Mouse (Mus musculus): Measurements from ENCODE around the gene Camta2. TPM values are rescaled to one million over a fixed set of nuclear protein-coding genes. Genes with fewer than 3 reads are reported as not detected.

Camta2 gene
- total and polyA plus RNA-seq, 2 experiments = 2.3 to 16.9 TPM

- WGBS = 59% methylated on average over 16 of the region's 16 CpGs
- H3K4me1 ChIP-seq (ENCODE audit: control insufficient read depth, insufficient read depth, low read length) = peaks cover 14% of the 10 kb centered on the region
These were observed 31.4 kb downstream of the Camta2 start for GRCm38 (mm10) chr11:70656456-70656927.

GRCm38 (mm10) chr11:70655571-70656455, 32.1 kb downstream of the Camta2 start:
- peaks cover 23% of the 10 kb centered on the region for H3K79me2 ChIP-seq (ENCODE audit: control insufficient read depth, insufficient read depth, low read length)
- TF ChIP-seq POLR2A (IDR thresholded peaks at IDR 0.05; ENCODE audit: extremely low read depth, insufficient read depth, low read length) = 0 out of 2 replicates have a peak, but pooled peaks have one; percentile 6
- TF ChIP-seq CTCF (IDR thresholded peaks at IDR 0.05; ENCODE audit: low read depth, low read length) = no peak
- 5% methylated on average over 61 of the region's 61 CpGs for WGBS
- H3K4me3 ChIP-seq (ENCODE audit: insufficient read depth, low read depth, low read length) = peak overlapping the region; percentile 53
- H3K27me3 ChIP-seq (ENCODE audit: control insufficient read depth, insufficient read depth, low read length) = no peaks in the 10 kb centered on the region
- H3K9ac ChIP-seq (ENCODE audit: low read depth, low read length) = peak overlapping the region; percentile 66
- peaks cover 14% of the 10 kb centered on the region for H3K4me1 ChIP-seq (ENCODE audit: control insufficient read depth, insufficient read depth, low read length)
- DNase-seq (ENCODE audit: extremely low read depth, low read depth, low spot score) = peak; percentile 30
- H3K27ac ChIP-seq (replicated peaks; ENCODE audit: insufficient read depth, low read depth, low read length) = peak overlapping the region; percentile 75
- peaks cover 21% of the 10 kb centered on the region for H3K36me3 ChIP-seq (ENCODE audit: control insufficient read depth, insufficient read depth, low read length)

More at GRCm38 (mm10) chr11:70656456-70656927, 31.4 kb downstream of the Camta2 start:
- Histone ChIP-seq H3K4me3 (ENCODE audit: insufficient read depth, low read depth, low read length) (peak overlapping the region; percentile 53; the same call in 1 of the 2 replicates), H3K36me3 (ENCODE audit: control insufficient read depth, insufficient read depth, low read length) (peaks cover 15% of the 10 kb centered on the region), H3K9ac (ENCODE audit: low read depth, low read length) (peak overlapping the region; percentile 66), H3K27ac (replicated peaks; ENCODE audit: insufficient read depth, low read depth, low read length) (peak overlapping the region; percentile 75; the same call in 1 of the 2 replicates), H3K79me2 (ENCODE audit: control insufficient read depth, insufficient read depth, low read length) (peaks cover 23% of the 10 kb centered on the region), H3K27me3 (ENCODE audit: control insufficient read depth, insufficient read depth, low read length) (no peaks in the 10 kb centered on the region)
- TF ChIP-seq CTCF (IDR thresholded peaks at IDR 0.05; ENCODE audit: low read depth, low read length) (no peak), POLR2A (IDR thresholded peaks at IDR 0.05; ENCODE audit: extremely low read depth, insufficient read depth, low read length) (no peak)
- DNase-seq (ENCODE audit: extremely low read depth, low read depth, low spot score) = no peak

GRCm38 (mm10) chr11:70654923-70655570, 32.9 kb downstream of the Camta2 start:
- no peak for TF ChIP-seq CTCF (IDR thresholded peaks at IDR 0.05; ENCODE audit: low read depth, low read length)
- peak; percentile 75 for TF ChIP-seq POLR2A (IDR thresholded peaks at IDR 0.05; ENCODE audit: extremely low read depth, insufficient read depth, low read length)
- H3K27ac ChIP-seq (replicated peaks; ENCODE audit: insufficient read depth, low read depth, low read length) = peak overlapping the region; percentile 75
- peak overlapping the region; percentile 56 for H3K9ac ChIP-seq (ENCODE audit: low read depth, low read length)
- no peaks in the 10 kb centered on the region for H3K27me3 ChIP-seq (ENCODE audit: control insufficient read depth, insufficient read depth, low read length)
- H3K36me3 ChIP-seq (ENCODE audit: control insufficient read depth, insufficient read depth, low read length) = peaks cover 26% of the 10 kb centered on the region
- peak overlapping the region; percentile 53 for H3K4me3 ChIP-seq (ENCODE audit: insufficient read depth, low read depth, low read length)
- peaks cover 23% of the 10 kb centered on the region for H3K79me2 ChIP-seq (ENCODE audit: control insufficient read depth, insufficient read depth, low read length)
- peaks cover 14% of the 10 kb centered on the region for H3K4me1 ChIP-seq (ENCODE audit: control insufficient read depth, insufficient read depth, low read length)
- WGBS = under 1% methylated on average over 48 of the region's 48 CpGs
- DNase-seq (ENCODE audit: extremely low read depth, low read depth, low spot score) = peak; percentile 88

GRCm38 (mm10) chr11:70654198-70654922, 33.5 kb downstream of the Camta2 start, which contains the start of gene Pfn1:
TSS of gene Pfn1 (minus strand) at chr11:70654644.
- DNase-seq (ENCODE audit: extremely low read depth, low read depth, low spot score) = peak; percentile 73

More at GRCm38 (mm10) chr11:70654198-70654922, 33.5 kb downstream of the Camta2 start, which contains the start of gene Pfn1:
- peak within 1 kb of the TSS; percentile 98 for H3K9ac ChIP-seq (ENCODE audit: low read depth, low read length)
- H3K27me3 ChIP-seq (ENCODE audit: control insufficient read depth, insufficient read depth, low read length) = no peaks in the 10 kb centered on the region
- peaks cover 32% of the 10 kb centered on the region for H3K36me3 ChIP-seq (ENCODE audit: control insufficient read depth, insufficient read depth, low read length)
- H3K27ac ChIP-seq (replicated peaks; ENCODE audit: insufficient read depth, low read depth, low read length) = peak within 1 kb of the TSS; percentile 97
- peak within 1 kb of the TSS; percentile 96 for H3K4me3 ChIP-seq (ENCODE audit: insufficient read depth, low read depth, low read length)
- TF ChIP-seq POLR2A (IDR thresholded peaks at IDR 0.05; ENCODE audit: extremely low read depth, insufficient read depth, low read length) (peak; percentile 97), CTCF (IDR thresholded peaks at IDR 0.05; ENCODE audit: low read depth, low read length) (no peak)
- WGBS = under 1% methylated on average over 60 of the region's 61 CpGs
- H3K4me1 ChIP-seq (ENCODE audit: control insufficient read depth, insufficient read depth, low read length) = peaks cover 14% of the 10 kb centered on the region
- H3K79me2 ChIP-seq (ENCODE audit: control insufficient read depth, insufficient read depth, low read length) = peaks cover 24% of the 10 kb centered on the region
